Mouse (Mus musculus) ES-Bruce4 (cell line): ENCODE measurements around the gene Hfe2.

Source experiments
- CTCF ChIP-seq: IDR thresholded peaks from one replicate; pipeline ENCODE4 v1.8.1; 2011; ENCODE audit warnings: low read depth, low read length
- EP300 ChIP-seq: IDR thresholded peaks from 2 replicates; pipeline ENCODE4 v1.6.1; 2011; ENCODE audit warnings: low read depth, low read length; ENCODE audit not compliant: insufficient read depth
- POLR2A ChIP-seq: IDR thresholded peaks from one replicate; pipeline ENCODE4 v1.8.1; 2011; ENCODE audit warnings: low read length; ENCODE audit not compliant: insufficient read depth

DNA sequence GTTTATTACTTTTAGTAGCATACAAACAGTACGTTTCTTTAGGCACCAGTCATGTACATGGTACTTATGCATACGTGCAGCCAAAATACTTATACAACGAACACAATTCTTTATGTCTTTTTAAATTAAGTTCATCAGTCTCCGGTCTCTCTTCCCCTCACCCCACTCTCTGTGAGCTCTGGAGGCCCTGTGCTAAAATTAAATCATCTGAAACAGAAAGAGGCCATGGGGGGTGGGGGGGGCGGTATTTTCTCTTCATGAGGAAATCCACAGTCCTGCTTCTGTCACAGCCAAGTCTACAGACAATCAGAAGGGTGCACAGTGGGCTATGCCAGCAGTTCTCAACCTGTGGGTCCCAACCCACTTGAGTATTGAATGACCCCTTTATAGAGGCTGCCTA lies 24.4 kb downstream of the Hfe2 start:
- TF ChIP-seq CTCF: no peak
- TF ChIP-seq POLR2A: no peak
- no peak for TF ChIP-seq EP300
